Mouse (Mus musculus): ENCODE results near the gene Prep. TPM values are rescaled to one million over a fixed set of nuclear protein-coding genes. Genes with fewer than 3 reads are reported as not detected.
A peak's percentile ranks its signal among the peaks of the same experiment; 100 is the strongest.

The Prep gene
- polyA plus RNA-seq, 1 experiment from 2014 or later: 28.1 TPM

- H3K4me3 ChIP-seq (ENCODE audit: low read depth, low read length): no peak overlapping the region
- no peaks in the 10 kb centered on the region for H3K4me1 ChIP-seq (ENCODE audit: control insufficient read depth, insufficient read depth, low read length)
- WGBS: 74% methylated on average over 8 of the region's 8 CpGs
- no peak for ATAC-seq (replicated peaks; ENCODE audit: insufficient number of reproducible peaks, low FRiP score, low TSS enrichment, low read depth)
- H3K9me3 ChIP-seq (replicated peaks; ENCODE audit: control insufficient read depth, low read length): no peaks in the 10 kb centered on the region
- no peak overlapping the region for H3K27ac ChIP-seq (replicated peaks; ENCODE audit: low read depth, low read length)
- peaks cover 4% of the 10 kb centered on the region for H3K36me3 ChIP-seq (replicated peaks; ENCODE audit: control insufficient read depth, insufficient read depth, low read depth, low read length)
- H3K9ac ChIP-seq (replicated peaks; ENCODE audit: low read length): no peak overlapping the region
- no peaks in the 10 kb centered on the region for H3K27me3 ChIP-seq (ENCODE audit: control insufficient read depth, insufficient read depth, low read length)
- no peak overlapping the region for H3K4me2 ChIP-seq (ENCODE audit: low read depth, low read length)
- no peak for DNase-seq (ENCODE audit: low spot score)
Observed at GRCm38 (mm10) chr10:45091462-45092079, 24.6 kb downstream of the Prep start.

GRCm38 (mm10) chr10:45092080-45093056 is 25.4 kb downstream of the Prep start:
- H3K9ac ChIP-seq (replicated peaks; ENCODE audit: low read length): no peak overlapping the region
- H3K4me2 ChIP-seq (ENCODE audit: low read depth, low read length): no peak overlapping the region
- no peak overlapping the region for H3K27ac ChIP-seq (replicated peaks; ENCODE audit: low read depth, low read length)
- DNase-seq (ENCODE audit: low spot score) (no peak), ATAC-seq (replicated peaks; ENCODE audit: insufficient number of reproducible peaks, low FRiP score, low TSS enrichment, low read depth) (no peak)
- H3K27me3 ChIP-seq (ENCODE audit: control insufficient read depth, insufficient read depth, low read length): no peaks in the 10 kb centered on the region
- H3K36me3 ChIP-seq (replicated peaks; ENCODE audit: control insufficient read depth, insufficient read depth, low read depth, low read length): peaks cover 4% of the 10 kb centered on the region
- no peak overlapping the region for H3K4me3 ChIP-seq (ENCODE audit: low read depth, low read length)
- no peaks in the 10 kb centered on the region for H3K4me1 ChIP-seq (ENCODE audit: control insufficient read depth, insufficient read depth, low read length)
- no peaks in the 10 kb centered on the region for H3K9me3 ChIP-seq (replicated peaks; ENCODE audit: control insufficient read depth, low read length)
- WGBS: 83% methylated on average over 12 of the region's 12 CpGs

GRCm38 (mm10) chr10:45098751-45099150 is 31.7 kb downstream of the Prep start:
- 90% methylated on average over 2 of the region's 2 CpGs for WGBS
- Histone ChIP-seq H3K4me1 (ENCODE audit: control insufficient read depth, insufficient read depth, low read length) (no peaks in the 10 kb centered on the region), H3K27ac (replicated peaks; ENCODE audit: low read depth, low read length) (no peak overlapping the region), H3K4me3 (ENCODE audit: low read depth, low read length) (no peak overlapping the region), H3K36me3 (replicated peaks; ENCODE audit: control insufficient read depth, insufficient read depth, low read depth, low read length) (peaks cover 6% of the 10 kb centered on the region), H3K9me3 (replicated peaks; ENCODE audit: control insufficient read depth, low read length) (no peaks in the 10 kb centered on the region), H3K27me3 (ENCODE audit: control insufficient read depth, insufficient read depth, low read length) (no peaks in the 10 kb centered on the region), H3K9ac (replicated peaks; ENCODE audit: low read length) (no peak overlapping the region), H3K4me2 (ENCODE audit: low read depth, low read length) (no peak overlapping the region)
- peak; percentile 49 for DNase-seq (ENCODE audit: low spot score)
- ATAC-seq (replicated peaks; ENCODE audit: insufficient number of reproducible peaks, low FRiP score, low TSS enrichment, low read depth): no peak

- Histone ChIP-seq H3K9ac (replicated peaks; ENCODE audit: low read length) (no peak overlapping the region), H3K4me1 (ENCODE audit: control insufficient read depth, insufficient read depth, low read length) (no peaks in the 10 kb centered on the region), H3K27ac (replicated peaks; ENCODE audit: low read depth, low read length) (no peak overlapping the region), H3K4me2 (ENCODE audit: low read depth, low read length) (no peak overlapping the region), H3K4me3 (ENCODE audit: low read depth, low read length) (no peak overlapping the region), H3K27me3 (ENCODE audit: control insufficient read depth, insufficient read depth, low read length) (no peaks in the 10 kb centered on the region), H3K9me3 (replicated peaks; ENCODE audit: control insufficient read depth, low read length) (no peaks in the 10 kb centered on the region), H3K36me3 (replicated peaks; ENCODE audit: control insufficient read depth, insufficient read depth, low read depth, low read length) (peaks cover 6% of the 10 kb centered on the region)
- WGBS: 81% methylated on average over 11 of the region's 11 CpGs
- ATAC-seq (replicated peaks; ENCODE audit: insufficient number of reproducible peaks, low FRiP score, low TSS enrichment, low read depth) (no peak), DNase-seq (ENCODE audit: low spot score) (no peak)
Observed at GRCm38 (mm10) chr10:45100473-45100872, 33.5 kb downstream of the Prep start.

- Histone ChIP-seq H3K36me3 (replicated peaks; ENCODE audit: control insufficient read depth, insufficient read depth, low read depth, low read length) (peaks cover 3% of the 10 kb centered on the region), H3K4me2 (ENCODE audit: low read depth, low read length) (no peak overlapping the region), H3K9ac (replicated peaks; ENCODE audit: low read length) (no peak overlapping the region), H3K4me3 (ENCODE audit: low read depth, low read length) (no peak overlapping the region), H3K27ac (replicated peaks; ENCODE audit: low read depth, low read length) (no peak overlapping the region), H3K27me3 (ENCODE audit: control insufficient read depth, insufficient read depth, low read length) (no peaks in the 10 kb centered on the region), H3K4me1 (ENCODE audit: control insufficient read depth, insufficient read depth, low read length) (no peaks in the 10 kb centered on the region), H3K9me3 (replicated peaks; ENCODE audit: control insufficient read depth, low read length) (no peaks in the 10 kb centered on the region)
- no peak for DNase-seq (ENCODE audit: low spot score)
- WGBS: 75% methylated on average over 11 of the region's 11 CpGs
- ATAC-seq (replicated peaks; ENCODE audit: insufficient number of reproducible peaks, low FRiP score, low TSS enrichment, low read depth): no peak
Observed at GRCm38 (mm10) chr10:45103184-45103583, 36.2 kb downstream of the Prep start.

GRCm38 (mm10) chr10:45104098-45104497 is 37.1 kb downstream of the Prep start:
- Histone ChIP-seq H3K27me3 (ENCODE audit: control insufficient read depth, insufficient read depth, low read length) (no peaks in the 10 kb centered on the region), H3K9me3 (replicated peaks; ENCODE audit: control insufficient read depth, low read length) (no peaks in the 10 kb centered on the region), H3K27ac (replicated peaks; ENCODE audit: low read depth, low read length) (no peak overlapping the region), H3K4me1 (ENCODE audit: control insufficient read depth, insufficient read depth, low read length) (no peaks in the 10 kb centered on the region), H3K4me3 (ENCODE audit: low read depth, low read length) (no peak overlapping the region), H3K36me3 (replicated peaks; ENCODE audit: control insufficient read depth, insufficient read depth, low read depth, low read length) (peaks cover 3% of the 10 kb centered on the region), H3K4me2 (ENCODE audit: low read depth, low read length) (no peak overlapping the region), H3K9ac (replicated peaks; ENCODE audit: low read length) (no peak overlapping the region)
- no peak for DNase-seq (ENCODE audit: low spot score)
- no peak for ATAC-seq (replicated peaks; ENCODE audit: insufficient number of reproducible peaks, low FRiP score, low TSS enrichment, low read depth)
- 89% methylated on average over 7 of the region's 7 CpGs for WGBS

GRCm38 (mm10) chr10:45104535-45105079 is 37.6 kb downstream of the Prep start:
- no peaks in the 10 kb centered on the region for H3K4me1 ChIP-seq (ENCODE audit: control insufficient read depth, insufficient read depth, low read length)
- no peak for ATAC-seq (replicated peaks; ENCODE audit: insufficient number of reproducible peaks, low FRiP score, low TSS enrichment, low read depth)
- 94% methylated on average over 4 of the region's 4 CpGs for WGBS
- DNase-seq (ENCODE audit: low spot score): no peak
- H3K27me3 ChIP-seq (ENCODE audit: control insufficient read depth, insufficient read depth, low read length): no peaks in the 10 kb centered on the region
- H3K9me3 ChIP-seq (replicated peaks; ENCODE audit: control insufficient read depth, low read length): no peaks in the 10 kb centered on the region
- H3K36me3 ChIP-seq (replicated peaks; ENCODE audit: control insufficient read depth, insufficient read depth, low read depth, low read length): peaks cover 3% of the 10 kb centered on the region
- no peak overlapping the region for H3K27ac ChIP-seq (replicated peaks; ENCODE audit: low read depth, low read length)
- H3K4me3 ChIP-seq (ENCODE audit: low read depth, low read length): no peak overlapping the region
- H3K9ac ChIP-seq (replicated peaks; ENCODE audit: low read length): no peak overlapping the region
- H3K4me2 ChIP-seq (ENCODE audit: low read depth, low read length): no peak overlapping the region

- no peak for ATAC-seq (replicated peaks; ENCODE audit: insufficient number of reproducible peaks, low FRiP score, low TSS enrichment, low read depth)
- H3K36me3 ChIP-seq (replicated peaks; ENCODE audit: control insufficient read depth, insufficient read depth, low read depth, low read length): no peaks in the 10 kb centered on the region; the same call in none of the 2 replicates
Observed at GRCm38 (mm10) chr10:45106541-45106940, 39.5 kb downstream of the Prep start.

More at GRCm38 (mm10) chr10:45106541-45106940, 39.5 kb downstream of the Prep start:
- H3K4me1 ChIP-seq (ENCODE audit: control insufficient read depth, insufficient read depth, low read length): no peaks in the 10 kb centered on the region
- H3K9me3 ChIP-seq (replicated peaks; ENCODE audit: control insufficient read depth, low read length): no peaks in the 10 kb centered on the region
- no peak overlapping the region for H3K4me2 ChIP-seq (ENCODE audit: low read depth, low read length)
- H3K27me3 ChIP-seq (ENCODE audit: control insufficient read depth, insufficient read depth, low read length): no peaks in the 10 kb centered on the region
- WGBS: 89% methylated on average over 4 of the region's 4 CpGs
- no peak overlapping the region for H3K4me3 ChIP-seq (ENCODE audit: low read depth, low read length)
- H3K9ac ChIP-seq (replicated peaks; ENCODE audit: low read length): no peak overlapping the region
- no peak for DNase-seq (ENCODE audit: low spot score)
- H3K27ac ChIP-seq (replicated peaks; ENCODE audit: low read depth, low read length): no peak overlapping the region

Measured in embryonic facial prominence, embryonic 11.5 days (tissue).